Mouse (Mus musculus): ENCODE measurements around the gene Acrbp. TPM values are rescaled to one million over a fixed set of nuclear protein-coding genes. Genes with fewer than 3 reads are reported as not detected.
"Not testable (repeated sequence)": the region's sequence is repeated elsewhere in the genome, so short reads cannot be mapped to it uniquely, and the experiment has no call there.

Gene Acrbp
- 19.0 and 21.0 TPM in 2 replicates for polyA plus RNA-seq (2015; fragmentation: Nextera tagmentation; extraction: Ambion mirVana)

- no peaks in the 10 kb centered on the region for H3K27me3 ChIP-seq
- H3K9me3 ChIP-seq, result no peaks in the 10 kb centered on the region
- ATAC-seq (ENCODE audit: low read depth), result no peak
- 39% methylated on average over 20 of the region's 20 CpGs for WGBS
- H3K4me2 ChIP-seq, result no peak within 1 kb of the TSS
- H3K4me3 ChIP-seq, result no peak within 1 kb of the TSS
- H3K4me1 ChIP-seq (replicated peaks), result 0 out of 2 replicates have a peak, but pooled peaks cover 2% of the 10 kb centered on the region
- no peak within 1 kb of the TSS for H3K27ac ChIP-seq (replicated peaks)
- H3K36me3 ChIP-seq, result peaks cover 95% of the 10 kb centered on the region
- no peak within 1 kb of the TSS for H3K9ac ChIP-seq
These were observed at the start of gene Acrbp for GRCm38 (mm10) chr6:125049678-125050077. Gene Acrbp (plus strand): TSS chr6:125049689.

GRCm38 (mm10) chr6:125003706-125004105 is 45.8 kb upstream of the Acrbp start:
- peaks cover 16% of the 10 kb centered on the region for H3K4me1 ChIP-seq (replicated peaks)
- H3K27ac ChIP-seq (replicated peaks), result no peak overlapping the region
- 40% methylated on average over 3 of the region's 3 CpGs for WGBS
- peaks cover 50% of the 10 kb centered on the region for H3K27me3 ChIP-seq
- H3K4me2 ChIP-seq, result no peak overlapping the region
- H3K9me3 ChIP-seq, result no peaks in the 10 kb centered on the region
- ATAC-seq (ENCODE audit: low read depth), result no peak
- H3K4me3 ChIP-seq, result no peak overlapping the region
- H3K9ac ChIP-seq, result 0 out of 2 replicates have a peak overlapping the region, but pooled peaks have one; percentile 26
- H3K36me3 ChIP-seq, result 0 out of 2 replicates have a peak, but pooled peaks cover 4% of the 10 kb centered on the region

- Histone ChIP-seq H3K9ac (no peak overlapping the region), H3K4me2 (no peak overlapping the region), H3K4me3 (no peak overlapping the region), H3K36me3 (0 out of 2 replicates have a peak, but pooled peaks cover 4% of the 10 kb centered on the region), H3K9me3 (no peaks in the 10 kb centered on the region), H3K27me3 (peaks cover 36% of the 10 kb centered on the region), H3K4me1 (replicated peaks) (peaks cover 14% of the 10 kb centered on the region), H3K27ac (replicated peaks) (no peak overlapping the region)
- ATAC-seq (ENCODE audit: low read depth), result no peak
- 29% methylated on average over 3 of the region's 3 CpGs for WGBS
These were observed 44.4 kb upstream of the Acrbp start for GRCm38 (mm10) chr6:125005086-125005485.

GRCm38 (mm10) chr6:125008060-125008459 is 41.4 kb upstream of the Acrbp start:
- peaks cover 19% of the 10 kb centered on the region for H3K36me3 ChIP-seq
- peaks cover 8% of the 10 kb centered on the region for H3K27me3 ChIP-seq
- H3K9me3 ChIP-seq, result no peaks in the 10 kb centered on the region
- H3K4me3 ChIP-seq, result peak overlapping the region; percentile 75
- WGBS, result 42% methylated on average over 13 of the region's 13 CpGs
- H3K9ac ChIP-seq, result peak overlapping the region; percentile 78
- no peak; the same call in 1 of the 2 replicates for ATAC-seq (ENCODE audit: low read depth)
- peaks cover 42% of the 10 kb centered on the region for H3K4me1 ChIP-seq (replicated peaks)
- peak overlapping the region; percentile 60 for H3K4me2 ChIP-seq
- peak overlapping the region; percentile 98 for H3K27ac ChIP-seq (replicated peaks)

- Histone ChIP-seq H3K4me1 (replicated peaks) (peaks cover 43% of the 10 kb centered on the region), H3K4me3 (peak overlapping the region; percentile 75), H3K9me3 (no peaks in the 10 kb centered on the region), H3K36me3 (peaks cover 25% of the 10 kb centered on the region), H3K9ac (peak overlapping the region; percentile 98), H3K27ac (replicated peaks) (peak overlapping the region; percentile 98), H3K27me3 (peaks cover 2% of the 10 kb centered on the region; the same call in 1 of the 2 replicates), H3K4me2 (peak overlapping the region; percentile 60)
- WGBS, result under 1% methylated on average over 33 of the region's 34 CpGs
- peak; percentile 98 for ATAC-seq (ENCODE audit: low read depth)
These were observed 40.8 kb upstream of the Acrbp start for GRCm38 (mm10) chr6:125008586-125009128.

- H3K4me3 ChIP-seq, result peak within 1 kb of the TSS; percentile 75
- 0% methylated on average over 3 of the region's 3 CpGs for WGBS
- H3K36me3 ChIP-seq, result peaks cover 27% of the 10 kb centered on the region
- no peaks in the 10 kb centered on the region for H3K9me3 ChIP-seq
- no peaks in the 10 kb centered on the region for H3K27me3 ChIP-seq
- H3K9ac ChIP-seq, result peak within 1 kb of the TSS; percentile 98
- peak within 1 kb of the TSS; percentile 93 for H3K4me2 ChIP-seq
- H3K27ac ChIP-seq (replicated peaks), result peak within 1 kb of the TSS; percentile 98
- H3K4me1 ChIP-seq (replicated peaks), result peaks cover 43% of the 10 kb centered on the region
- no peak for ATAC-seq (ENCODE audit: low read depth)
These were observed 40.5 kb upstream of the Acrbp start, which contains the start of gene Zfp384 for GRCm38 (mm10) chr6:125009129-125009180. Gene Zfp384 (plus strand): TSS chr6:125009145.

GRCm38 (mm10) chr6:125009181-125010073 is 40.1 kb upstream of the Acrbp start:
- H3K36me3 ChIP-seq, result peaks cover 31% of the 10 kb centered on the region
- WGBS, result under 1% methylated on average over 42 of the region's 78 CpGs
- peak; percentile 88 for ATAC-seq (ENCODE audit: low read depth)

GRCm38 (mm10) chr6:125017682-125018081 is 31.8 kb upstream of the Acrbp start:
- Histone ChIP-seq H3K27ac (replicated peaks) (no peak overlapping the region), H3K27me3 (no peaks in the 10 kb centered on the region), H3K36me3 (peaks cover 74% of the 10 kb centered on the region), H3K9me3 (no peaks in the 10 kb centered on the region), H3K4me2 (no peak overlapping the region), H3K4me3 (no peak overlapping the region), H3K4me1 (replicated peaks) (peaks cover 5% of the 10 kb centered on the region), H3K9ac (no peak overlapping the region)
- ATAC-seq (ENCODE audit: low read depth), result no peak
- WGBS, result 97% methylated on average over 3 of the region's 3 CpGs

More at GRCm38 (mm10) chr6:125009181-125010073, 40.1 kb upstream of the Acrbp start:
- Histone ChIP-seq H3K27ac (replicated peaks) (peak overlapping the region; percentile 98), H3K9ac (peak overlapping the region; percentile 98), H3K9me3 (no peaks in the 10 kb centered on the region), H3K4me3 (peak overlapping the region; percentile 75), H3K27me3 (no peaks in the 10 kb centered on the region), H3K4me2 (peak overlapping the region; percentile 93), H3K4me1 (replicated peaks) (peaks cover 43% of the 10 kb centered on the region)

GRCm38 (mm10) chr6:125030532-125030931 is 19.0 kb upstream of the Acrbp start:
- H3K4me2 ChIP-seq; H3K27me3 ChIP-seq; H3K4me3 ChIP-seq; ATAC-seq (ENCODE audit: low read depth); H3K9ac ChIP-seq; H3K9me3 ChIP-seq; H3K4me1 ChIP-seq (replicated peaks); H3K27ac ChIP-seq (replicated peaks): not testable (repeated sequence)
- 33% methylated on average over 7 of the region's 9 CpGs for WGBS
- peaks cover 60% of the 10 kb centered on the region for H3K36me3 ChIP-seq

GRCm38 (mm10) chr6:125031604-125032003 is 17.9 kb upstream of the Acrbp start:
- H3K36me3 ChIP-seq, result peaks cover 65% of the 10 kb centered on the region
- H3K27me3 ChIP-seq, result no peaks in the 10 kb centered on the region
- 0 out of 2 replicates have a peak, but pooled peaks have one; percentile 37 for ATAC-seq (ENCODE audit: low read depth)

GRCm38 (mm10) chr6:125038666-125039065 is 10.8 kb upstream of the Acrbp start:
- Histone ChIP-seq H3K9ac (no peak overlapping the region), H3K4me1 (replicated peaks) (peaks cover 22% of the 10 kb centered on the region), H3K27ac (replicated peaks) (peak overlapping the region; percentile 61), H3K4me2 (peak overlapping the region; percentile 88), H3K27me3 (no peaks in the 10 kb centered on the region), H3K4me3 (peak overlapping the region; percentile 74), H3K9me3 (no peaks in the 10 kb centered on the region), H3K36me3 (peaks cover 48% of the 10 kb centered on the region)
- WGBS, result 96% methylated on average over 4 of the region's 4 CpGs
- ATAC-seq (ENCODE audit: low read depth), result no peak

More at GRCm38 (mm10) chr6:125031604-125032003, 17.9 kb upstream of the Acrbp start:
- Histone ChIP-seq H3K4me3 (no peak overlapping the region), H3K4me1 (replicated peaks) (no peaks in the 10 kb centered on the region), H3K9me3 (no peaks in the 10 kb centered on the region), H3K4me2 (no peak overlapping the region), H3K27ac (replicated peaks) (no peak overlapping the region), H3K9ac (no peak overlapping the region)
- 92% methylated on average over 16 of the region's 16 CpGs for WGBS

GRCm38 (mm10) chr6:125039131-125039530 is 10.4 kb upstream of the Acrbp start:
- peak; percentile 20 for ATAC-seq (ENCODE audit: low read depth)
- Histone ChIP-seq H3K9me3 (no peaks in the 10 kb centered on the region), H3K4me3 (peak overlapping the region; percentile 74), H3K27ac (replicated peaks) (peak overlapping the region; percentile 61), H3K36me3 (peaks cover 48% of the 10 kb centered on the region), H3K27me3 (no peaks in the 10 kb centered on the region), H3K4me2 (peak overlapping the region; percentile 88), H3K4me1 (replicated peaks) (peaks cover 22% of the 10 kb centered on the region), H3K9ac (0 out of 2 replicates have a peak overlapping the region, but pooled peaks have one; percentile 22)
- WGBS, result 5% methylated on average over 8 of the region's 8 CpGs

Measured in neural tube, embryonic 13.5 days (tissue).